Mouse (Mus musculus): Measurements from ENCODE around the gene Mn1.

Gene Mn1

GRCm38 (mm10) chr5:111432842-111433241 is 15.7 kb downstream of the Mn1 start:
- DNase-seq (ENCODE audit: low spot score) = no peak

- DNase-seq (ENCODE audit: low spot score) = no peak
Measured at GRCm38 (mm10) chr5:111434342-111434842, 17.2 kb downstream of the Mn1 start.

GRCm38 (mm10) chr5:111436260-111436659 is 19.1 kb downstream of the Mn1 start:
- no peak for DNase-seq (ENCODE audit: low spot score)

DNA sequence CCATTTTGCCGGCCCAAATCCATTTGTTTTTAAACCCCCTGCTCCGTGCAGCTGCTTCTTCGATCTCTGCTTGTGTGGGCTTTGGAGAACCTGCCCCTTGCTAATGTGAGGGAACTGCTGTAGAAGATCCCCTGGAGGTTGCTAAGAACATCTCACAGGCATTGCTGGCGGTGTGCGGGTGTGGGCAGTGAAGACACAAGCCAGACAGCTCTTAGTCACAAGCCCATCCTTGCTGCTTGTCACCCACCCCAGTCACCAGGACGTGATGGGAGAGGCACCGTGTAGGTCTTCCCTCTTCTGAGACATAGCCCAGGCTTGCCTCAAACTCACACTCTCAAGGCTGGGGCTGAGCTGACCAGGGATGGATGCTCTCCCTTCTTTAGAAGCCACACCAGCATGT is 20.0 kb downstream of the Mn1 start:
- DNase-seq (ENCODE audit: low spot score) = no peak

DNA sequence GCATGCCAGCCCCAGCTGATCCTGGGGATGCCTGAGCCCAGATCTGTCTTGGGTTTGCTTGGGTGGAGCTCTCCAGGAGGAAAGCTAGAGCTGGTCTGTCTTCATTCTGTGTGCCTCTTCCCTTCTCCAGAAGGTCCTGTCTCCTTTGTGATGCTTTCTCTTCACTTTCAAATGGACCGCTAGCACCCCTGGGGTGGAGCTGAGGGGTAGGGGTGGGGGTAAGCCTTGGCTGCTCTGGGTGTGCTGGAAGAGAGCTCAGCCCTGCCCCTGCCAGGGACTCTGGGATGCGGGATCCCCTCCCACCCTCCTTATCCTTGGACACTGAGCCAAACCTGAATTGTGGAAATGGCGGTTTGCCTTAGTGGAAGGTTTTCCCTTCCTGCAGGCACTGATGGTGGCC is 21.2 kb downstream of the Mn1 start:
- no peak for DNase-seq (ENCODE audit: low spot score)

GRCm38 (mm10) chr5:111438821-111439220 is 21.7 kb downstream of the Mn1 start:
- DNase-seq (ENCODE audit: low spot score) = no peak

DNA sequence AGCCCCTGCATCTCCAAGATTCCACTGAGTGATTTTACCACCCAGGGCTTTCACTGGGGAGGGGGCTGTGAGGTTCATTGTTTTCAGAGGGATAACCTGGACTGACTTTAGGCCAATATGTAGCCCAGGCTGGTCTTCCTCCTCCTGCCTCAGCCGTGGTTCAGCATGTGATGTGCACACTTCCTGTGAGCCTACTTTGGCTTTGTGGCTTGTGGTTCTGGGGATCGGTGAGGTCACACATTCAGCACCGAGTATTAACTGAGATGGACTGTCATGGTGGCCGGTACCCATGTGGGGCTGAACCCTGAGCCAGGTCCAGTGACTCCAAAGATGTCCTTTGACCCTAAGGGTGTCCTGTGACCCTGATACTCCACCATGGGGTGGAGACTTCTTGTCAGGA is 23.1 kb downstream of the Mn1 start:
- no peak for DNase-seq (ENCODE audit: low spot score)

DNA sequence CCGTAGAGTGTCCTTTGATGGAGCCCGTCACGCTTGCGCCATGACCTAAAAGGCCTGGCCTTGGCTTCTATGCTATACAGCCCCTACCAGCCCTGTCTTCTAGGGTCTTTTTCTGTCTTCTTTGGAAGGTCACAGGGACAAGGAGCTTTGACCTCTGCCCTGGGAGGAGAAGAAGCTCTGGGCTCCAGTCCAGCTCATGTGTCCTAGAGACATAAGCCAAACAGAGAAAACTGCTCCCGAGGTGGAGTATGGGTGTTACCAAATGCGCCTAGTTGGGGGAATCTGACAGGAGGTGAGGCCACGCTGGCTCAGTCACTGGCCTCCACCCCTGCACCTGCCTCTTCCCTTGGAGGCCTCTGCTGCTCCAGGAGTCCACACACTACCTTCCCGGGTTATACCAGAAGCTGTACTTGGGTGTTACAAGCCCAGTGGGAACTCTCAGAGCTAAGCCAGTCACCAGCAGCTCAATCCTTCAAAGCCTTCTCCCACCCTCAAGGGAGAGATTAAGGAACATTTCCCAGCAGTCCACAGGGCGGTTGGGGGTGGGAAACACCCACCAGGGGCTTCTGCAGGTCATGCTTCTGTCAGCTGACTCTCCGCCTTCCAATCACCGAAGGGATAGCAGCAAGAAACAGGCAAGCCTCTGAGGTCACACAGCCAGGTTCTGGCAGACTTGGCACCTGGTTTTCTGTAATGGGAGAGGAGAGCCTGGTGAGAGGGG is 25.1 kb downstream of the Mn1 start:
- no peak for DNase-seq (ENCODE audit: low spot score)

- DNase-seq (ENCODE audit: low spot score) = no peak
Measured at GRCm38 (mm10) chr5:111443636-111444035, 26.5 kb downstream of the Mn1 start.

GRCm38 (mm10) chr5:111444361-111444760 is 27.2 kb downstream of the Mn1 start:
- no peak for DNase-seq (ENCODE audit: low spot score)

DNA sequence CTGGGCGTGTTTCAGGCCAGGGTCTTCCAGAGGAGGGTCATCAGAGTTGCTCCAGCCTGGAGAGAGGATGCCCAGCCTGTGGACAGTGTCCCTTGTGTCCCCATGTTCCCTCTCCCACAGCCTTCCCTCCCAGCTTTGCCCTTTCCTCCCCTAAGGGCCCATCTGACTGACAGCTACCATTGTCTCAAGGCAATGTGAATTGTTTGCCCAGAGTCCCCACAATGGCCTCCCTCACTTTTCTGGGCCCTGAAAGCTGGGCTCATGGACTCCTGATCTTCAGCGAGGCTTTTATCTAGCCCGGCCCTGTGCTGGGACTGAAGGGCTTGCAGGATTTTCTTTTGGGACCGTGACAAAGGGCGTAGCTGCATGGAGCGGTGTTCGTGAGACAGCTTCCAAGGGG is 29.5 kb downstream of the Mn1 start:
- no peak for DNase-seq (ENCODE audit: low spot score)

DNA sequence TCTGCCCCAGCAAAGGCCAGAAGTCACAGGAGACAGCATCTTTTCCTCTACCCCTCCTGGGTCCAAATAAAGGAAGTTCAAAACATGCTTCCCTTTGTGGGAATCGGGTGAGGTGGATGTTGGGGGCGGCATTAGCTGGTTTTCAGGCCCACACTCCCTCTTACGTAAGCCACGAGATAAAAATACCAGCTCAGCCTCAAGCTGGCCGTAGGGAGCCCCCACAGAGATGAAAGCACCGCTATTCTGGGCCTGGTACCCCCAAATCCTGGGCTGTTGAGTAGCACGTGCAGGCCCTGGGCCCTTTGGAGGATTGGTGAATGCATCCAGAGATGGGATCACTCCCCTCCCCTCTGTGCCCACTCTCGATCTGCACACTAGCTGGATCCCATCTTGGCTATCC is 32.5 kb downstream of the Mn1 start:
- no peak for DNase-seq (ENCODE audit: low spot score)

GRCm38 (mm10) chr5:111454240-111454639 is 37.1 kb downstream of the Mn1 start:
- DNase-seq (ENCODE audit: low spot score) = no peak

DNA sequence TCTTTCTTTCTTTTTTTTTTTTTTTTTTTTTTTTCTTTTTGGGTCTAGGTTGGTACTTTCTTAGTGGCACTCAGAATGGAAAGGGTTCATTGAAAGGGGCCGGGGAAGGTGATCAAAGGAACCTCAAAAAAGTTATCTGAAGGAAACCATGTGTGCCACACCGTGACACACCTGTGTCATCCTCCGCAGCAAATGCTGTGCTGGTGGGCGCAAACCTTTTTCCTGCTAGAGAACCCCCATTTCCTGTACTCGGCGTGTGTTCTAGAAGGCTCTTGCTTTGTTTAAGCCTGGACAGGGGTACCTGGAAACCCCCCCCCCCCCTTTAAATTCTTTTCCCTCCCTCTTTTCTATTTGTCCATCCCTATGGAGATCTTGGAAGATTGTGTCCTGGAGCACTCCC is 37.7 kb downstream of the Mn1 start:
- DNase-seq (ENCODE audit: low spot score) = no peak

GRCm38 (mm10) chr5:111458675-111459074 is 41.5 kb downstream of the Mn1 start:
- DNase-seq (ENCODE audit: low spot score) = no peak

DNA sequence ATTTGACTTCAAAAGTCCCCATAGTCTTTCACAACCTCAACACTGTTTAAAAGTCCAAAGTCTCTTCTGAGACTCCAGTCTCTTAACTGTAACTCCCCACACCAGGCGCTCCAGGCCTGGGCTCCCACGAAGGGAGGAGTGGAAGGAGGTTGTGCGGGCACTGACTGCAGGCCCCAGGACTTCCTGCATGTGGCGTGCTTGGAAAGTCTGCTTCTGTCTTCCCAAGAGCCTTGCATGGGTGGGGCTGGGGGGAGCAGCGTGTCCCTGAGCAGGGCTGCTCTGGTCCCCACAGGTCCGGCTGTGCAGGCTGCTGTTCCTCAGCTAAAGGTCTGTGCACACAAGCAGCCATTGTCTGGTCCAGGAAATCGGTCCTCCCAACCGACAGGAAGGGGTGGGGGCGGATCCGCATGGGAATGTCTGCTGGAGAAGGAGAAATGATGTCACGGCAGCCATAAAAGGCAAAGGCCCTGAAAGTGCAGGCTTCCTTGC is 48.7 kb downstream of the Mn1 start:
- no peak for DNase-seq (ENCODE audit: low spot score)

- no peak for DNase-seq (ENCODE audit: low spot score)
Measured at GRCm38 (mm10) chr5:111466429-111466828, 49.3 kb downstream of the Mn1 start.

GRCm38 (mm10) chr5:111467699-111468098 is 50.5 kb downstream of the Mn1 start:
- no peak for DNase-seq (ENCODE audit: low spot score)

DNA sequence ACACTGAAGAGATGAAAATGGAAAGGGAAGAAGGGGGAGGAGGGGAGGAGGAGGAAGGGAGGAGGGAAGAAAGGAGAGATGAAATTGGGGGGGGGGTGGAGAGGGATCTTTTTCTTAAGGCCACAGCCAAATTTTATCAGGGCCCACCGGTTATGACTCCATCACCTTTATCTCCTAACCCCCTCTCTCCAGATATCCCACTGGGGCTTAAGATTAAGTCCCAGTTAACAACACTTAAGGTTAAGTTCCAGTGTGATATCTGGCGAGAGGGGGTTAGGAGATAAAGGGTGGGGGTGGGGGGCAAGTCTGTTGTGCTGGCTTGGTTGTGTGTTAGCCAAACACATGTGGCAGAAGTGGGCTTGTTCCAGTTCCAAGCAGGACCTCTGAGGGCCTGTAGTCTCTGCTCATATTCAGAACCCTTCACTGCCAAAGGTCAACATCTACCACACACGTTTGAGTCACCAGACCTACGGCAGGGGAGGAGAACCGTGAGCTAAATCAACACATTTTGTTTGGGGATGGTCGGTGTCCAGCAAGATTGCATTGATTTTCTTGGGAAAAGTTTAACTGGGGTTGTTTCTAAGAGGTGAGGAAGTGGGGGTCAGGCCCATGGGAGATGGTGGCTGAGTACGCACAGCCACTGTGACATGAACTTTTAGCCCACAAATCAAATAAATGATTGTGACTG is 52.2 kb downstream of the Mn1 start:
- no peak for DNase-seq (ENCODE audit: low spot score)

DNA sequence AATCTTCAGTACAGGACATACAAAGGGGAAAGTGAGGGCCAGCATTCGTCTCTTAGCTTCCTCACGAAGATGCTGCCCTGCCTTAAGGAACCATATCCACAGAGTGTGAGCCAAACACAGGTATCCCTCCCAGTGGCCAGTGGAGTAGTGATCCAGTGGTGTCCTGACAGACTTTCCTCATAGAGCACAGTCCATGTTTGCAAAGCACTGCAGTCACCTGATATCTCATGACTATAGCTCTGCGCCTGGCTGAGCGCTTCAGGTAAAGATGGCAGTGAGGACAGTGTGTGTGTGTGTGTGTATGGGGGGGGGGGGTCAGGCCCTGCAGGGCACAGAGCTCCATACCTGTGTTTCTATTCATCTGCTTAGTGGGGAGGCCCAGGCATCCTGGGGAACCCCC is 53.7 kb downstream of the Mn1 start:
- DNase-seq (ENCODE audit: low spot score) = no peak

- DNase-seq (ENCODE audit: low spot score) = no peak
Measured at GRCm38 (mm10) chr5:111473425-111473824, 56.3 kb downstream of the Mn1 start.

DNA sequence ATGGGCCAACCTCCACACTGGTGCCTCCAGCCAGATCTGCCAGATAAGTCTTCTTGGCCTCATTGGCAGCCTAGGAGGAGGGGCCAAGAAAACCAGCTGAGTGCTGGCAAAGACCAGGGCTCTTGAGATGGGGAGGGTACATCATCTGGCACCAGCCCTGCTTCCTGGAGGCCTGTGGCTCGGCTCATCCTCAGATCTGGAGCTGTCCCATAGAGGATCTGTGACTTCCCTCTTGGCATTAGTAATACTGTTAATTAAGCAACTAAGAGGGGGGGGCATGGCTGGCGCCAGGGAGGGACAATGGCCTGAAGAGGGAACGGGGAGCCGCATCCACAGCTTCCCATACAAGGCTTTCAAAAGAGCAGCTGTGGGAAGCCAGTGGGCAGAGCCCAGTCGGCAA is 58.6 kb downstream of the Mn1 start:
- DNase-seq (ENCODE audit: low spot score) = no peak

DNA sequence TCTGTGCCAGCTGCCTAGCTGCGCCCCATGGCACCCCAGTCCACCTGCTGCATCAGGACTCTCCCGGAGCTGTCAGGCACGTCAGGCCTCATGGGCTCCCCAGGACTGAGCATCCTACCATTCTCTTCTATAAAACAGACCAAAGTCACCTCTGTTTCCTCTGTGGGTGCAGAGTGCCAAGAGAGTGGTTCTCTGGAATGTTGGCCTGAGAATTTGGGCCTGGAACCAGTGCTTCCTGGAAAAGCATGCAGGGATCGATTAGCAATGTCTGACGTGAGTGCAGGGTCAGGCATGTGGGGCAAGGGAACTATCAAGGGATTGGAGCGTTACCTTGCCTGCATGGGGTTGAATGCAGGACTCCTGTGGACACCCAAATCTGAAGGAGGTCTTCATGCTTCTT is 59.0 kb downstream of the Mn1 start:
- no peak for DNase-seq (ENCODE audit: low spot score)

GRCm38 (mm10) chr5:111485907-111486306 is 68.7 kb downstream of the Mn1 start:
- DNase-seq (ENCODE audit: low spot score) = no peak

Data from ovary, postnatal 14 days (tissue).